Mouse (Mus musculus) kidney, postnatal 4 days (tissue): ENCODE measurements at regions not wholly inside any gene's neighbourhood (a gene's known extent, or its start where the extent isn't known, plus 50 kb on each side); places are given as distances from the start of the nearest gene placed in this dataset.
"Not testable (repeated sequence)": the region's sequence is repeated elsewhere in the genome, so short reads cannot be mapped to it uniquely, and the experiment has no call there.

Source experiments
- DNase-seq, 2 experiments: peaks; one replicate each; pipeline ENCODE4 v3.0.0; 2021; ENCODE audit warnings: mixed read lengths in 2 of 2

DNA sequence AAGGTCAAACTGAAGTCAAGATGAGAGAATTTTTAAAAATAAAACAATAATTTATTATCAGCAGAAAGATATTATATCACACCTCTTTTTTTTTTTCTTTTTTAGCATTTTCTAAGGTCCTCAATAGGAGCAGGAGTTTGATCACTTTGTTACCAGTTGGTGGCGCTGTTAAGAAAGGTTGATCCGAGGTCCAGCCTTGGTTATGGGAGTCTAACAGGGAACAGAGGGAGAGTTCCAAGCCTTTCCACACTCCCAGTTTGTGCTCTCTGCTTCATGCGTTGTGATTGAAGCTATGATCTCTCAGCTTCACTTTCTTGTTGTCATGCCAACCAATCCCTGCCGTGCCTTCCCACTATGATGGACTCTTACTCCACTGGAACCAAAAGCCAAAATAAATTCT, 83.8 kb downstream of the Fam174a start:
- DNase-seq = peak in 1 of 2 experiments; percentile 6

DNA sequence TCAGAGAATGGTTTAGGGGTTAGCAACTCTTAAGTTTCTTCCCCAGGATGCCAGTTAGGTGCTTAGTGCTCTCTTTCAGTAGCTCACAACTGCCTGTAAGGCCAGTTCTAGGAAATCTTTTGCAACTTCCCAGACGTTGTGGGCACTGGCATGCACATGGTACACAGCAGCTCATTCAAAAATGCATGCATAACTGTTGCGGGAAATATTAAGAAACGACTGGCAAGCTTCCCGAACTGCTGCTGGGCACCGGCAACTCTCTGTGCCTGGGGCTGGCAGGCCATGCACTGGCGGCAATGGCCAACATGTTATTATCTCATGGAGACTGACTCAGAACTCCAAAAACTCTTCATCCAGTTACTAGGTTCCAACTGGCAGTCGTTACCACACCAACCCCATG, 86.3 kb downstream of the Fam174a start:
- no peak for DNase-seq

DNA sequence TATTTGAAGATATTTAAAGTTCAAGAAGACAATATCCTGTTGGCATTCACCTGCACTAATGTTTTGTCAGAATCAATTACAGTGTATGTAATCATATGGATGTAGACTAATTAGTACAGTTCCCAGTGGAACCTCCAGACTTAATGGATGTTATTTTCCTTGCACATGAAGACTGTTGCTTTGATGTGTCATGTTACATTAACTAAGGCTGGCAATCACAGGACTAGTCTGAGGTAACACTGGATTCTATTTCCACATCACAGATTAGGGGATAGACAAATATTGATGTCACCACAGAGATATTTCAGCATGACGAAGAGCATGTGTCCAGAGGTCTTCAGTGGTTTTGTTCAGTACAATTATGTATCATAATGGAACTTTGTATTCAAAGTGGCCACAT, 108.8 kb downstream of the Fam174a start:
- DNase-seq = no peak

DNA sequence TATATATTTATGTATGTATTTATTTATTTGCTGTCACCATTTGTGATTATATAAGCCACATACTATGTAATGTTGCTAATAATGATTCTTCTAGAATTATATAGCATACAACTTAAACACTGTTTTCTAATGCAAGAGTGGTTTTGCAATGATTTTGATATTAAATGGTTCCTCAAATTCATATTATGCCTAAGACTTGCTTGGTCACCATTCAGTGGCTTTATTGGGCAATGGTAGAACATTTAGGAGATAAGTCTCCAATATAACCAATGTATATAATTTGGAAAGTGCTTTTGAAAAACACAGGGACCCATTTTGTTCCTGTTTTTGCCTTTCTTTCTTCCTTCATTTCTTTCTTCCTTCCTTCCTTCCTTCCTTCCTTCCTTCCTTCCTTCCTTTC, 112.0 kb downstream of the Fam174a start:
- DNase-seq = no peak

DNA sequence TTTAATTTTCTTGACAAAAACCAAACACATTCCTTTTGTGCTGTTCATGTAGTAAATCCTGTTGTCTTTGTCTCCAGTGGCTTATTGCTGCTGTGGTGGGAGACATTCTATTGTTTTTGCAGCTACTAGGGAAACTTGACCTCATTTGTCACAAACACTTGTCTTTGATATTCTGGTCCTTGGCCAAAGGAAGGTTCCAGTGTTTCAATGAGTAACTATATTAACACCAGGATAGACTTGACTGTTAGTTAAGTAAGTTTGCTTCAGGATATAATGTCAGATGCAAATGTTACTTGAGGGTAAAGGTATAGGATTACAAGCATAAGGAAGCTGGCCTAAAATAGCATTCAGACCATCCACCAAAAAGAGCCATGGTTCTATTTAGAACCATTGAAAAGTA, 123.7 kb downstream of the Fam174a start:
- no peak for DNase-seq

DNA sequence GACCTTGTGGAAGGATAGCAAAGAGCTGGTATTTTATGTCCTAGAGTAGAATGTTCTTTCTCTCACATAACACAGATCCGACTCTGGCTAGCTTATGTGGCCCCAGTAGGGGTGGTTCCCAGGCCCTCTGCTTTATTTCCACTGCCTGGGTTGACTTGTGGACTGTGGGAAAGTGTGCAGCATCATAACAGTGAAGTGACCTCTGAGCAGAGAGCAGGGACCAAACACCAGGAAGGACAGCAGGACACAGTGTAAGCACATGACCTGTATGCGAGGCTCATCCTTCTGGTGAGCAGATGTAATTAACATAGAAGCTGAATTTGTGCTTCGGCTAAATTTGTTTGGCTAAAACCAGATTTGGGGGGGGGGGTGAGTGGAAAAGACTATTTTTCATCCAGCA, 132.1 kb downstream of the Fam174a start:
- no peak for DNase-seq

DNA sequence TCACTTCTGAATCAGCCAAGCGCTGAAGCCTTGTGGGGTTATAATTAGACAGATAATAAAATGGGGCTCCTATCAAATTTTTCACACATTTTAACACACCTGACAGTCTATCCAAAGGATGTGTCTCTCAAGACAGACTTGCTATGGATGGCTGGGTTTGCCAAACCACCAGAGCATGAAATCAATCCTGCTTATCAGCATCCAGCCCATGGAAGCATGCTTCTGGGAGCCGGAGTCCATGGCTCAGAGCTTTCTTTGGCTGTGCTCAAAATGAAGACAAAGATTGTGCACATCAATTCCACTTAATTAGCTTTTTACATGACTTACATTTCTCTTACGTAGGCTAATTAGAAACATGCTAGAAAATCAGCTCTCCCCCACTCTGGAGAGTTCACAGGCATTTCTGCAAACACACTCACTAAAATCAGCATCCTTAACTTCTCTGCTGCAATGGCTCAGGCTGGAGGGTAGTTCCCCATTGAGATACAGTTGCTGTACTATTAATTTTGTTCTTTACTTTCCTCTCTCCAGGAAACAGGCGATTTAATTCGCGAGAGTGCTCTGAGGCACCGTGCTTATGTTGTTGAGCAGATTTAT, 135.6 kb downstream of the Fam174a start:
- no peak for DNase-seq

DNA sequence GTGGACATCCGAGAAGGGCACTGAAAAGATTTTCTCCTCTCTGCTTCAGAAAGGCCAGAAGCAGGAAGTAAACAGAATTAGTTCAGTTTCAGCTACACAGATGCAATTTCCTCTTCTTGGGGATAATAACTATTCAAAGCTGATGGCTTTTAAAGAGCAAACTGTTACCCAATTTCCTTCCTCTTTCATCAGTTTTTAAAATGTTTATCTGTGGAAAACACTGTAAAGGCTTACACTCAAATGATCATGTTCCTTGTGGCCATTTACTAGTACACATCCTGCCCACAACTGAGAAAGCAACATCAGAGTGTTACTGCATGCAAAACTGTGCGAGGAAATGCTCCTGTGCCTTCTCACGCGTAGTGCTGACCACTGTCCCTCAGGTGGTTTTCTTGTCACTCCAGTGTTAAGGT, 137.5 kb downstream of the Fam174a start:
- DNase-seq = no peak

DNA sequence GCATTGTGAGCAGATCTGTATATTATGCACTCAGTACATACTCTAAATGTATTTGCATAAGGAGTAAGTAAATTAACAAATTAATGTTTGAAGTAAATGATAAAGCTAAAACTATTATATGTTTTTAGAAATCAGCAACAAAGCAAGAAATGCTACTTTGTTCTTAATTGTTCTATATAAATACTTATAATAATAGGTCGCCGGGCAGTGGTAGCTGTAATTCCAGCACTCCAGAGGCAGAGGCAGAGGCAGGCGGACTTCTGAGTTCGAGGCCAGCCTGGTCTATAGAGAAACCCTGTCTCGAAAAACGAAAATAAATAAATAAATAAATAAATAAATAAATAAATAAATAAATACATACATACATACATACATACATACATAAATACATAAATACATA, 138.3 kb downstream of the Fam174a start:
- DNase-seq = peak; percentile 57 to 64

DNA sequence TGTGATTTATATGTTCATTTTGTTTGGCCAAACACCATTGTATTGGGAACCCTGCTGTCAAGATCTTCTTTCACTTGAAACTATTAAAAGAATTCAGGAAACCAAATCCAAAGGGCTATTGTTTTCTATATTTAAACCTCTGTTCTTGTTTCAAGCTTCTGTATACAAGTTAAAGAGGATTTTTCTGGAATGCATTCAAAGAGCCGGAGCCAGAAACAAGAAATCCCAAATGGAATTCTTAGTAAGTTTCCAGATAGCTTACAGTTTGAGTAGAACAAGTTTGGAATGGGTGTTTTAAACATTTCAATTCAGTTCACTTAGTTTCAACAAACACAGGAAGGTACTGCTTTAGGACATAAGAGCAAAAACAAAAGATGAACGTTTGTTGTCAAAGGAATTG, 140.8 kb downstream of the Fam174a start:
- no peak for DNase-seq

DNA sequence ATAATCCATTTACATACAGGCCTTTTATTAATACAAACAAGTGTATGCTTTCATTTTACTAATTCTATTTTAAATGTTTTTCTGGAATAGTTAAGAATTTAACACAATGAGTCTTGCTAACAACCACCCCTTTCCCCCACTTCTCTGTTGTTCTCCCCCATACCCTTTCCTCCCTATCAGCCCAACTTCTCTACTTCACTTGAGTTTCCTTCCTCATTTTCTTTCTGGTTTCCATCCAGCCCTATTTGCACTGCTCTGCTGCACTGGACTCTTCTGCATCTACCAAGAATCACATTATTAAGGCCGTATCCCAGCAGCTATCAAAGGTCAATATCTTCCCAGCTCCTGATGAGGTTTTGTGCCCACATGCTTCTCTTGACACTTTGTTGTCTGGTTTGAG, 145.9 kb downstream of the Fam174a start:
- DNase-seq = no peak

DNA sequence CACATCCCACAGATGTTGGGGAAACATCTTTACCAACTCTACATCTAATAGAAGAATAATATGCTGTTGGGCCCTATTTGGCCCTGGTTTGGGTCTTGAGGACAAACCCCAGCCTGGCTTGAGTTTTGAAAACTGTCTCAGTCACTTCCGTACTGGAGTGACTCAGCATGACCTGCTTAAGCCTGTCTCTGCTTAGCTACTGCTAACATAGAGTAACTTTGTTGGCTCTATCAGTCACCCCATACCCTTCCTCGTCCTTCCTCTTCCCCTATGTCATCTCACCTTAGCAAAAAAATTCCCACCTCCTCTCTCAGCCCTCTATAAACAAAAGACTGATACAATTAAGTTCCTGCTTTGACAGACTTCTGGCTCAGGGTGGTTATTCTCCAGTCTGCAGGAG, 154.7 kb downstream of the Fam174a start:
- no peak for DNase-seq

DNA sequence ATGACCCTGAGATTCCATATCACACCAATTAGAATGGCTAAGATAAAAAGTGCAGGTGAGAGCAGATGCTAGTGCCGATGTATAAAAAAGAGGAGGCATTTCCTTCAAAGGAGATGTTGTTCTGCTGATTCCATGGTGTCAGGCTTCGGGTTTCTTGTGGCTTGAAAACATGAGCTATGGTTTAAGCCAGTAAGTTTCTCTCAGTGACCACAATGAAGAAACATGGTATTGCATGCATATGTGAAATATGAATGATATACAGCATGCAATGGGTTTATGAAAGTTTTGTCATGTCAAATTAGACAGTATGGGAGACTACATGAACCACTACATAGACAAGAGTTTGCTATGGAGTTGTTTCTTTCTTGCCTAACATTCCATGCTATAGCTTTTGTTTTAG, 155.3 kb downstream of the Fam174a start:
- no peak for DNase-seq

DNA sequence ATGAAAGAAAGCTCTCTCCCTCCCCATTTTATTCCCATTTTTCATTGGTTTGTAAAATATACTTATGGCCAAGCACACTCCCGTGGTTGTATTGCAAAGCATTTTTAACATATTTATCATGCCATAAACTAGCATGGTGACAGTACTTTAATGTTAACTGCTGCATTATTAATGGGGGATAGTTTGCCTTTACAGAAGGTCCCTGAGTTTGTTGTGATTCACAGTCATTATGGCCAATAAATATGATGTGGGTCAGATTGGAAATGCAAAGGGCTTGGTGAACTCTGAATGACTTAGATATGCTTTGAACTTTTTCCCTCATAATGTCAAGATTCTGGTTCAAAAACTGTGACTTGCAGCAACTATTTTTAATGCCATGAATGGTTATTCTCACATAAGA, 157.1 kb downstream of the Fam174a start:
- DNase-seq = no peak

DNA sequence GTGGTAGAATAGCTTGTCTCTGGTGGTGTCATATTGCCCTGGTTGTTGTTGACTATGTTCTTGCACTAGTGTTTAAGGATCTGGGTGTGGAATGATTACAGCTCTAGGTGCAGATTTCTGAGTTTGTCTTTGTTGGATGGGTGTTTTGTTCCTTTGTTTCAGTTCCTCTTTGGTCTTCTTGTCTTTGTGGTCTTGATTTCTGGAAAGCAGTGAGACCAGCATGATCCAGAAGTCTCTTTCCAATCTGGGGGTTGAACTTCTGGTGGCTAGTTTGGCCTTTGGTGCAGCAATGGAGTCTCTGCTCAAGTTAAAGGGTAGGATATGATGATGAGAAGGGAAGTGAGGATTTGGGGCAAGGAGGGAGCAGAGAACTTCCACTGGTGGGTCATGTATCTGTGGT, 174.4 kb downstream of the St8sia4 start:
- DNase-seq = no peak

DNA sequence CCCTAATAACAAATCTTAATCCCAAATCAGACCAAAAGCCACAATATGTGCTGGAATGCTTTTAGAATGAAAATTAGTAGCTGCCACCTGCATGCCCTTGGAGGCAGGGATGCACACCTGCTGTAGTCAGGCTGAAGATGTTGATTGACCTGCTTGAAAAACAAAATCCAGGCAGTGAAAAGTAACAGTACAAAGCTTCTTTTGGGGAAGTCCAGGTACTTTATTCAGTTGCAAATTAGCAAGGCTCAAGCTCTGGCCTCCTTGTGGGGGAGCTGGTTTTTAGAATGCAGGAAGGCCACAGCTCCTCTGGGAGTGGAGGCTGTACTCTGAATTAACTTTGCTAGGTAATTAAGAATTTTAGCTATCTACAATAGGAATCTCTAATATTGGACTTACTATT, 166.7 kb downstream of the St8sia4 start:
- not testable (repeated sequence) for DNase-seq

DNA sequence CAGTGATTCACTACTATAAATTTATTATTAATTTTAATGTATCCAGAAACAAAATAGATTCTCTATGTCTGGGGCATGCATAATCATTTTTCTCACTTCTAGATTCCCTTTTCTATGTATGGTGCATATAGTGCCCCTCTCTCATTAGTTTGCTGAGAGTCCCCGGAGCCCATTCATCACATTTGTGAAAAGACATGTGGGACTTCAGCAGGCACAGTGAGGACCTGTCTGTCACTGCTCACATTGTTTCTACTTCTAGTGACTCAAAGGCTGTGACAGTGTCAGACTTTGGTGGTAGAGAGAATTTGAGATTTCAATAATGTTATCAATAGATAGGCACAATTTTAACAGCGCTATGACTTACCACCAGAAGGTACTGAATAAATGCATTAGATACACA, 158.7 kb downstream of the St8sia4 start:
- no peak for DNase-seq

DNA sequence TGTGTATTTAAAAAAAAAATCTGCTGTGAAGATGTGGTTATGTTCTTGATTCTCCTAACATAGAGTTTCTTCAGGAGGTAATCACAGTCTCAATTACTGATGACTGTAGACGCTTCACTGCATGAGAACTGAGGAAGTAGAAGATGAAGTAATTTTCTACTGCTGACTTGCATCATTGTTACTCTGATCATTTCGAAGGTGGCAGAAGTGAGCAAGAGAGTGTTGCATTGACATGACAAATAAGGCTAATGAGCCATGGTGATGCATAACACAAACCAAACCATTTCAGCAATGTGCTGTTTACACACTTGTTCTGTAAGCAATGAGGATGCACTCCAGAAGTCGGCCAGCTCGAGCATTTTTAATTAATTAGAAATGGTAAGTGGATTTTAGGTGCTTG, 138.6 kb downstream of the St8sia4 start:
- DNase-seq = no peak

DNA sequence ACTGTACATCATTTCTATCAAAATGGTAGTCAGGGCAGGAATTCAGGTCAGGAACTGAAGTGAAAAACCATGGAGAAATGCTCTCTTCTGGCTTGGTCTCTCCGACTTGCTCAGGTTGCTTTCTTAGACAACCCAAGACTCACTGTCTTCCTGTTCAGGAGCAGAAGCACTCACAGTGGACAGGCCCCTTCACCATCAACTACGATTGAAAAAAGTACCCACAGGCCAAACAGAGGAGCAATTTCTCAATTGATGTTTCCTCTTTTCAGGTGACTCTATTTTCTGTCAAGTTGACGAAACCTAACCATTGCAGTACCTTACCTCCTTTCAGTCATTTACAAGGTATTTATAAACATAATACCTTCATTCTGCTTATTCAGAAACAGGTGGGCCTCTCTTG, 136.4 kb downstream of the St8sia4 start:
- no peak for DNase-seq
